Mouse (Mus musculus) retina, postnatal 1 day (tissue): ENCODE measurements at regions not wholly inside any gene's neighbourhood (a gene's known extent, or its start where the extent isn't known, plus 50 kb on each side); places are given as distances from the start of the nearest gene placed in this dataset.
"Not testable (repeated sequence)": the region's sequence is repeated elsewhere in the genome, so short reads cannot be mapped to it uniquely, and the experiment has no call there.

Experiments
- DNase-seq: peaks from one replicate; pipeline ENCODE4 v3.0.0-alpha.2; 2012

DNA sequence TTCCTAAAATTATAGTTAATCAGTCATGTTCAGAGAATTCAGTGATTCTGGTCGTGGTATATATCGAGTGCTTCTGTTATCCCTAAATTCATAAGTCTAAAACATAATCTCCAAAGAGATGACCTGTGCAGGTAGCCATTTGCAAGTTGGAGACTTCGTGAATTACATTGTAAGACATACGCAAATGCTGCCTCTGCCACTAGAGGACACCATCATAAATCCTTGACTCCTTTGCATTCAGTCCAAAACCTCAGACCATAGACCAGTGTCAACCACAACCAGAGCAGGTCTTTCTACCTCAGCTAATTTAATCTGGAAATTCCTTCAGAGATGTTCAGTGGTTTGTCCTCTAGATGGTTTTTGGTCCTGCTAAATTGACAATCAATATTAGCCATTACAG is 302.8 kb upstream of the Zic4 start:
- DNase-seq: no peak

DNA sequence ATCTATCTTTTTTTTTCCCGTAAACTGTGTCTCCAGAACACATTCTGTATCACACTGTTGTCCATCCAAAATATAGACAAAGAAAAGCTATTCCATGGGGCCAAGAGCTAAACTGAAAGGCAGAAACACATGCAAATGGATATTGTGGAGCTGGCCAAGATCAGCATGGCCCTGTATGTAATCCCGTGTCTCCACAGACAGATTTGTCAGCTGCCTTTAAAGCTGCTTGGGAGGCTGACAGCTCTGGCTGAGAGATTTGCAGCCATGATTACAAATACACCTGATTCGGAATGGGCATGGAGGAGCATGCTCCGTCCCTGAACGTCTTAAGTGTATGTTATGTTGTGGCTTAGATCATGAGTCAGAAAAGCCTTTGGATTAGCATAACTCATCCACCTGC is 292.7 kb upstream of the Zic4 start:
- no peak for DNase-seq

DNA sequence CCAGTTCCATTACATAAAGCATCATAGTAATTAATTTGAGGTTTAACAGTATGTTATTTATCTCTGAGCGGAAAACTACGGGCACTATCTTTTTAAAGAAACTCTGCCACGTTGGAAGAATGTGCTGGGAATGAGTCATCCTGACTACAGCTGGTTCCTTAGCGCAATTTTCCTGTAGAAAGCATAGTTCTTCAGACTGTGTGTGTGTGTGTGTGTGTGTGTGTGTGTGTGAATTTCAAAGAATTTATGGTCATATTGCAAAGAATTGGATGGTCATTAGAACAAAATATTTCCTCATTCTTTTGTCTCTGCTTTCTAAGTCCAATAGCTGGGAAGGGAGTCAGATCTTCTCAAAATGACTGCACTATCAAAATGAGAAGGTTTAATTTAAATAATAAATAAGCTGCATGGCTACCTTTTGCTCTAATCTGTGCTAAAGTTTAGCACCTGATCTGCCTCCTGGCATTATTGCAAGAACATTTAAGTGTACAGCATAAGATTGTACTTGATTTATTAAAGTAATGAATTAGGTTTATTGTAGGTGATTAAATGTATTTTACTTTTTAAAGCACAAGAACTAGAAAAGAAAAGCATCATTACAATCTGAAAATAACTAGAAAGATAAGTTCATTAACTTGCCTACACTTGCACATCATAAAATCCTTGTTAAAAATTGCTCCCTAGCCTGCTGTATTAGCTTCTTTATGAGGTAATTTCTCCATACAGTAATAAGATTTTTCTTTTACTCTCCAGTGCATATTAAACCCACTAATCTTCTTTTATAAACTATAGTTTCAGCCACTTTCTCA is 288.6 kb upstream of the Zic4 start:
- no peak for DNase-seq

DNA sequence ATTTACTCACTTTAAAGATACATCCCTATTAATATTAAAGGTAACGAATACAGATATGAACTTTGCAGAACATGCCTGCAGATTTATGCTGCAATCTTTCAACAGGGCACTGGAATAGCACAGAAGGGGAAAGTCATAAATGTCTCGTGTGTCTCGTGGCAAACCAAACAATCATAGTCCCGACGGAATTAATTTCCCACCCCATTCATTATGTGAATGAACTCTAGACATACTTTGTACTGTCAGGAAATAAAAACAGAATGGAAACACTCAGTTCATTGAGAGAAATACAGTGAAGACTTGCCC is 288.1 kb upstream of the Zic4 start:
- no peak for DNase-seq

DNA sequence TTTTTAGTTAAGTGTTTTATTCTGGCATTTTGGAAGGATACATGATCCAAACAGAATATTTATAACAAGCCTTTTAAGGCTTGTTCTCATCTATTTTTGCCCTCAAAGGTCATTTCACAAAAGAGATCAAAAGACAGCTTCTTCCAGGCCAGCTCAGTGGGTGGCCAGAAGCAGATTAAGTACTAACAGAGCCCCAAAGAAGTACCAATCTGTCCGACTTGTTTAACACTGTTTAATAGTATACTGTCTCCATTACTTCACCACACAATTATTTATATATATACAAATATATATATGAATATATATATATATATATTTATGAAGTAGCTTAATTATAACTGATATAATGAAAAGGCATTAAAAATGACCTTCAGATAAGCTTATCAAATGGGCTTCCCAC is 284.7 kb upstream of the Zic4 start:
- DNase-seq: peak; percentile 32

DNA sequence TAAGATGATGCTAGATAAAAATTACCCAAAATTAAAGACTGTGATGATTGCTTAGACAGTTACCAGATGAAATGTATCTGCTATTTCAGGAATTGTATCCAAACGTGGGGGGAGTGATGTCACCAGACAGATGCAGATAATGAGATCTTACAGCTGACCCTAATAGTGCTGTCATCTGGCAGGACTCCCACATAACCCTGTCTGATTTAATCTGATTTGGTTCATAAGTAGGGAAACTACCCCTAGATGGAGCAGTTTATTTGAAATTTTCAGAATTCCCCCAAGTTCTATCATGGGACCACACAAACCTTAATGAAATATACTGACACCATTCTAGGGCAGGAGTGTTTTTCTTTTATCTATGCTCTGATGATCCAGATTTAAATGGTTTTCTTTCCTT is 278.4 kb upstream of the Zic4 start:
- DNase-seq: peak; percentile 69

DNA sequence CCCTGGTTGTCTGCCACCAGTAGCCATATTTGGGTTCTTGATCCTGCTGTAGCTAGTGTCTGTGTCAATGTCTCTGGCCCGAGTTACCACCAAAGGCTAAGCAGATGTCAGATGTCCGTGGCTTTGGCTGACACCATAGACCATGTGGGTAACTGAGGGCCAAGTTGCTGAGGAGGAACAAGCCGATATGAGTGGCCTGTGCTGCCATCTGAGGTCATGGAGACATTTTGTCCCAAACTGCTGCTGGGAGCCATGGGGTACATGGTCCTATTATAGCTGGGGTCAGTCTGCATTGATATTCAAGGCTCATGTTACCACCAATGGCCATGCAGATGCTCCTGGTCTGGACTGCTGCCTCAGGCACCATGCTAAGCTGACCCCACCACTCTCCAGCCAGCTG is 276.3 kb upstream of the Zic4 start:
- DNase-seq: no peak

DNA sequence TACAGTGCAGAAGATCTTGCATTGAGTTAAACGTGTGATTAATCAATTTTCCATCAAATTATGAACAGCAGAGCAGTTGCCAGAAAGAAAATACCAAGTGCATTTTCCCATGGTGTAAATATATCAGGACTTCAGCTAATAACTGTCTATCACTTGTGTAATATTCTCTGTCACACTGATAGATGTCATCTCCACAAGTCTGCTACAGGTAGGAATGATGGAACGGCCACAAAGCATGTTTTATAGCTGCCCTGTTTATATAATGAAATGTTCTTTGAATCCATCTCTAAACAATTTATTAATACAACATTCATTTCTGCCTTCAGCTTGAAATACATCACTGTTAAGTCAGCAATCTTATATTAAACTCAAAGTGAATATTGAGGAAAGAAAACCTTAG is 272.9 kb upstream of the Zic4 start:
- DNase-seq: no peak

DNA sequence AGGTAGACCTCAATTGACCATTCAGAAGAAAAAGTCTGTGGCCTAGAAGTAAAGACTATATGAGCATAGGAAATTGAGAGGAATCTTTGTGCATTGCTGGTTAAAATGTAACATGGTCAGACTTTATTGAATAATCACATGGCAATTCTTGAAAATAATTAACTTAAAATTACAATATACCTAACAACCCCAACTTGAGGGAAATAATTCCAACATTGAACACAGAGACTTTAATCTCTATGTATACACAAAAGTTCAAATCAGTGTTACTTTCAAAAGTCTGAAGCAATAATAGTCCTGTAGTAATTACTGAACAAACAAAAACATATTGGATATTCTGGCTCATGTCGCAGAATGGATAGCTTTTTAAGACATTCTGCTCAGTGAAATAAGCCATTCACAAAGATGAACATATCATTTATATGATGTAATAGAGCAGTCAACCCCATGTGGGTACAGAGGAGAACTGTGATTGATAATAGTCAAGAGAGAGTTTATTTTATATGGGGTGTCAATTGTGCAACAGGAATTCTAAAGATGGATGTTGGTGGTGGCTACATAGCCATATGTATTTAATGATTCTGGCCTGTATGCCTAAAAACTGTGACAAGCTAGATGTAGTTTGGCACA is 270.7 kb upstream of the Zic4 start:
- DNase-seq: no peak

DNA sequence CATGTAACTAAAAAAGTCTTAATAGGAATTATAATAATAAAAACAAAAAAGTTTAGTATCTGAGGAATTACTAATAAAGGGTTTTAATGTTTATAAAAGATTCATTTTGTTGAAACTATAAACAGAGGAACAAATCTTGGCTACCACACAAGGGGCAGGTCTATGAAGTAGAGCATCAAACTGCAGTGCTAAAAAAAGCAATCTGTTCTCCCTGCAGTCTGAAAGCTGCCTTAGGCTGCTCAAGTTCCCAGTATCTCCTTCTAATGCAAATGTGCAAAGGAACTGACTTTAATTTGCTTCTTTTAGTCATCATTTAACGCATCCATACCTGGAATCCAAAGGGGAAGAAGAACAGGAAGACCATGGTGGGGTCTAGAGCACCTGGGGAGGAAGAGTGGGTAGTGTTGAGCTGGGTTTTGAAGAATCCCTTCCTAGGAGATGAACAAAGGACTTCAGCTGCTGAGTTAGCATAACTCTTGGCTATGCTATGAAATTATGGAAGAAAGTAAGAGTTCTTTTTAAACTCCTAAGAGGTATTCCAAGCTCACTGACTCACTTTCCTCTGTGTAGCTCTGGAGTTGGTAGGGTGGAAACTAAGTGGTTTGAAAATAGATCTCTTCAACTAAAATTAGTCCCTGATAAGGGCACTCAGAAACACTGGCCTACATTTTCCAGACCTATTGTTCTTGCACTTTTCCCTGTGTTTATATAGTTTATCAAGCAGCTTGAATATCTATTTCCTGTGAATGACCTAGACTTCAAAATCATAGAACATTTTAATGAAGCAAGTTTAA is 260.4 kb upstream of the Zic4 start:
- no peak for DNase-seq

DNA sequence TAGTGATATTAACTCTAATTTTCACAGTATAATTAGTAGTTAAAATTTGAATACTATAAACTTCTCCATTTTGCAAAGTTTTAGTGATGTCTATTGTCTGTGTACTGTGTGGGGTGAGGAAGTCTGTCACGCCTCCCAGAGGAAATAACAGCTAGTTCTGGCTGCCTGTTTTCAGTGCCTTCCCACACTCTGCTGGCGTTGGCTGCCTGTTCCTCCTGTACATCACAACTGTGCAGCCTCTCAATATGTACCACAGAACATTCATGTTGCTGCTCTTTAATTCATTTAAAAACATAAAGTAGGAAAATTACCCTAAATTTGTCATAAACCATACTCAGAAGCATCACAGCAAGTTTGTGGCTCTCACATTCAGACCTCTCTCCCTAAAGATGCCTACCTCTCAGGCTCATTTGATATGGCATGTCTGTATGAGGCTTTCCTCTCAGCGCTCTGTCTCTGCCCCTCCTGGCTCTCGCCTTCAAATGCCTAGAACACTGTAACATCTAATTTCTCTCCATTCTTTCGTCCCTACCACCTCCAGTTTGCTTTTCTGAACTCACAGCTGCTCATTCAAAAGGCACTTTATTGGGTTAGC is 239.7 kb upstream of the Zic4 start:
- no peak for DNase-seq

DNA sequence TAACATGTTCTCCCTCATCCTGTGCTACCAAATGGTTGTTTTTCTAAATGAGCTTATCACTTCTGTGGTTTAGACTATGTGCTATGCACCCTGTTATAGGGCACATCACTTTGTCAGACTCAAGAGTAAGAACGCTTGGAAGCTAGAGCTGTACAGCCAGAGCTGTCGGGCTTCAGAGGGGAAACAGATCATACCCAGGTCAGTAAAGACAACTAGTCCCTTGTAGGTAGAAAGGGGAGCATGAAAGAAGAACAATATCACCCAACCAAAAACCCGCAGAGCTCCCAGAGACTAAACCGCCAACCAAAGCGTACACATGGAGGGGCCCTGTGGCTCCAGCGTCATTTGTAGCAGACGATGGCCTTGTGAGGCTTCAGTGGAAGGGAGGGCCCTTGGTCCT is 239.0 kb upstream of the Zic4 start:
- DNase-seq: no peak

DNA sequence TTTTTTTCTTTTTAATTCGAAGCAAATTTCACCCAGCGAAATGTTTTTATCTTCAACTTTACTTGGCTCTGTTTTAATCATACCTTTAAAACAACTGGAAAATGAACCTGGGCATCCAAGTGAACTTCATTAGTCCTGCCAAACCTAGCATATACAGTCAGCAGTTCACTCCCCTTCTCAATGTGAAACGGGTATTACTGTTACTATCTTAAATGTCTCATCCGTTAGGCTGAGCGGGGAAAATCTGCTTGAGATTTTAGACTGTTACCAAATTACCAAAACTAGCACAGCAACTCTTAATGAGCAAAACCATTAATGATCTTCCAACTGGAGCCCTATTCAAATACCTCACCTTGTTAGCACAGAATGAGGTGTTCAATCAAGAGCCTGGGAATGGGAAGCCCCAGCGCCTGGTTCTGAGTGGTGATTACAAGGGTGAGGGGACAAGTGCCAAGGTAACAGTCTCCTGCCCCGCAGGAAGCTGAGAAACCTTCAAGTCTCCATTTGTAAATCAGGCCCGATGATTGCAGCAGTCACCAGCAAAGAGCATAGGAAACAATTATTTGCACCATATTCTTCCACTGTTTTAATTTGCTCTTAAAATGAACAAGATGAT is 235.5 kb upstream of the Zic4 start:
- DNase-seq: no peak

DNA sequence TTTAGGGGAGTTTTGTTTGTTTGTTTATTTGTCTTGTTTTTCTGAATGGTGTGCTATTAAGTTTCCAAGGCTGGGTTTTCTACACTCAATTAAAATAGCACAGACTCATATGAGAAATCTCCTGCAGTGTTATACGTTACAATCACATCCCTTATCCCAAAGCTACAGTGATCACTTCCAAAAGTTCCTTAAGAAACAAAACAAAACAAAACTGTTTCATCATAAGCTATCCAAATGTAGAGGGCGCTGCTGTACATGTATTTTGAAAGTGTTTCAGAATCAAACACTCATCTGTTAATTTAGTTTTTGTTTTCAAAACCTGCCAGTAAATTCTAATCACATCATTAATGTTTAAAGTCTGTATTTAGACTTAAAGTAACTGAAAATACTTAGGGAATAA is 233.7 kb upstream of the Zic4 start:
- not testable (repeated sequence) for DNase-seq

DNA sequence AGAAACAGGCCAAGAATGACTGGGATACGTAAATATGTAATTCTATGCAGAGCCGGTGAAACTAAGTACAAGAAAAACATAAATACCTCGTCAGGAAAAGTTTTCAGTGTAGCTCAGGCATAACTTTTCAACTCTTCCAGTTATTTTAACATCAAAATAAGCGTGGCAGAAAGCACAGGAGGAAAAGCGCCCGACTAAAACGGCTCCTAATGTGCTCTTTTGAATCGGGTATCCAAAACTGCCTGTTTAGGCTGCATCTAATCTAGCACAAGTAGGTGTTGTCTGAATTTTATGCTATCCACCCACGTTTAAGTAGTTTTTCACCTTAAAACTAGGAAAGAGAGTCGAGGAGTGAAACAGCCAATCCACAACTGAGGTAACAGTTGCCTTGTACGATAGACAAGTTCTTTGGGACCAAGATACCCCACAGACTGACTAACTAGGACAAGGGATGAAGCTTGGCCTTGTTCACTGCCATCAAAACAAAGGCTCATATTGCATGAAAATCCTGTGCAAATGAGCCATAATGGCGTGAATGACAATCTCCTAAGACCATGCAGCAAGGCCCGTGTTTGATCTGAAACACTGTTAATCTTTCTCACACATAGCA is 232.0 kb upstream of the Zic4 start:
- peak; percentile 14 for DNase-seq

DNA sequence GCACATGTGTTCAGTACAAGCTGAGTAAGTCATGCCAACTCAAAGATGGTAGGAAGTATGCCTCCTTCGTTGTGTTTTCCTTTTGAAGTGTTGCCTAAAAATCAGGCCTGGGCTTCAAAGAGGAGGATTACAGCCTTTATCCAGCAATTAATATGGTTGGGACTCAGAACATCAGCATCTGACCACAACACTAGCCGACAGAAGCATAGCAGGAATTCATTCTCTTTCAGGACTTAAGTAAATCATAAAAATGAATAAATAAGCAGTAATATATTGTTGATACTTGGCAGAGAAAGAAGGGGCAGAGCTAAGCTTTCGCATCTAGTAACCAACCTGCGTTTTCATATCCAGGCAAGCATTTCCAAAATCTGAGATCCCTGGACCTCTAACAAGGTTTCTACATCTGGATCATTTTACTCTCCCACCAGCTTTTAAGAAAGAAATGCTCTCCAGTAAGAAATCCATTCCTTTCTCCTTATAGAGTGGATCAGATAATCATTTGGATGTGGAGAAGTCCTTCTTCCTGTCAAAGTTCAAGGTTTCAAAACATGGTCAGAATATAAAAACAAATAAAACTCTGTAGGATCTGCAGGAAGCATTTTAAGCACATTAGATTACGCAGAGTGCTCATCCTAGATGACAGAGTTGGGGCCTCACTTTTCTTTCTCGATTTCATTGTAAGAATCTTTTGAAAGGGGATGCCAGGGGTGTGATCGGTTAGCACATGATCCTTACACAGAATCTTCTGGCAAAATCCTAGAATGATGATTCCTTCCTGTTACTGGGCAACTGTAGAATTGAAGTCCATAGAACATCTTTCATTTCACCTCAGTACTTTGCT is 230.6 kb upstream of the Zic4 start:
- no peak for DNase-seq

DNA sequence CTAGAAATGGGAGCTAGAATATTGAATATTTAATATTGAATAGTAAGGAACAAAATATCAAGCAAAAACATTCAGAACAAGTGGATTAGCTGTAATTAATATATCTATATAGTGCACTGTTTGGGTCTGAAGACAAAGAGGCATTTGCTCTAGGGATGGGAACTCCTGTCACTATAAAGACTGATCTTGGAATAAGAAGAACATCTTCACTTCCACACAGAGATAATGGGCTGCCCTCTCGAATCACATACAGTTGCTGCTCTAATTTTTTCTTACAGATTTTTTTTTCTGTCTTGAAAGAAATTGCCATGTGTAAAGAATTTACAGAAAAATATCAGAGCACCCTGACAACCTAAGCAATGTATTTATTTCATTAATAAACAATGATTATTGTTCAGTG is 229.7 kb upstream of the Zic4 start:
- DNase-seq: no peak

DNA sequence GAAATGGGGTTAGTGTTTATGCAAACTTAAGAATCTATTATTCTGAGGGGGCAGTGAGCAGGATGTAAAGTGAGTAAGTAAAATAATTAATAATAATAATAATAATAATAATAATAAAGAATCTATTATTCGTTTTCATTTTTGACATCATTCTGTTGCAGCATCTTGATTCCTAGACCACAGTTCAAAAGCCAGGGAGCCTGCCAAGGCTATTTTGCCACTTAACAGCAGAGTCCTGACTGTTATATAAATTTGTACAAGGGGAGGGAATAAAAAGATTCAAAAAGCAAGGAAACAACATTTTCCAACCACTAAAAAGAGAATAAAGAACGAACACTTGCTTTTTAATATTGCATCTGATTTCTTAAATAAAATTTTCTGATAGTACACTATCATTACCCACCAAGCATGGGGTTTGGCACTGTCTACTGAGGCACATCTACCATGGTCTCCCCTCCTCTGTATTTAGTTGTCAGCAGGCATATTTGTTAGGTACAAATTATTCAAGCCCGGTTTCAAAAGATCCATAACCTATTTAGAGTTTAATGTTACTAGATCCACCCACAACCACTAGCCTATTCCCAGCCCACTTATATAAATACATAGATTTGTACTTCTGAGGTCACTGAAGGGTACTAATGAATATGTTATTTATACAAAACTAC is 228.8 kb upstream of the Zic4 start:
- no peak for DNase-seq

DNA sequence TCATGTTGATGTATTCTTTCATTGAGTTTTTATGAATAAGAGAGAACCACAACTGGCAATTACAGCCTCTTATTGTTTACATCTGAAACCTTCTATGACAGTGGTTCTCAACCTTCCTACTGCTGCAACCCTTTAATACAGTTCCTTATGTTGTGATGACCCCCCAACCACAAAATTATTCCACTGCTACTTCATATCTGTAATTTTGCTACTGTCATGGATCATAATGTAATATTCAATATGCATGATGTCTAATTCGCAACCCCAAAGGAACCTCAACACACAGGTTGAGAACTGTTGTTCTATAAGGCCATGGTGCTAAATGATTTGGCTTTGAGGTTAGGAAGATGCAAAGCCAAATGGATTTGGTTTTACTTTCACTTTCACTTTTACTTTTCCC is 227.9 kb upstream of the Zic4 start:
- DNase-seq: peak; percentile 15

DNA sequence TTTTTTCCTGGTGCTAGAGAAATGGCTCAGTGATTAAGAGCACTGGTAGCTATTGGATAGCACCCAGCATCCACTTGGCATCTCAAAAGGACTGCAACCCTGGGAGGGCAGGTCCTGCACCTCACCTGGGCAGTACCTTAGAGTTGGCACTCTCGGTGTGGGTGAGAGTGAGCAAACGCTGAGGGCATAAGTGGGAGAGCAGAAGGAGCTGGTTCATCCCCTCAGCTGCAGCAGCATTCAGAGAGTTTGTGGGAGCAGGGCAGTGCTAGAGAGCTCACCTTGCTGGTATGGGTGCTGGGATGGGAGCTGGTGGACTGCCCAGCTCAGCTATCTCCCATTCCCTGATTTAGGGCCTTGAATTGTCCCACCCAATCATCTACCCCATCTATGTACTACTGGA is 227.1 kb upstream of the Zic4 start:
- DNase-seq: no peak

DNA sequence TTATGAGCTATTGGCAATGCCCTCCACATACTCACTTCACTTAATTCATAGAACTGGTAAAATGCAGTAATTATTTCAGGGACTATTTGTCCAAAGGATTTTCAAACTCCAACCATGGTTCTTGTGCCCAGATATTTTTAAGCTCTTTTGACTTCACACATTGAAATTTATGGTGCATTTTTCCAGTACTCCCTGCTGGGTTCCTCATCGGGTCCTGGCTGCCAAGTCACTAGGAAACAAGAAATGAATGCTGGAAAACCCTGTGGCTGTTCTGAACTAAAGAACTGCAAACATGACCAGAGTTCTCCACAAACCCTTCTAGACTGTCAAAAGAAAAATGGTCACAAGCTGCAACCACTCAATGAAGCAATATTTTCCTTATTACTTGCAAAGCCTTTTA is 221.6 kb upstream of the Zic4 start:
- DNase-seq: no peak
